Mouse (Mus musculus) frontal cortex, postnatal 10 days (tissue): ENCODE measurements around the gene Casq2.

Experiments
- DNase-seq, 2 experiments: peaks; one replicate each; pipeline ENCODE4 v3.0.0; 2022; ENCODE audit warnings: low spot score in 2 of 2, mixed read lengths in 1 of 2

The Casq2 gene

DNA sequence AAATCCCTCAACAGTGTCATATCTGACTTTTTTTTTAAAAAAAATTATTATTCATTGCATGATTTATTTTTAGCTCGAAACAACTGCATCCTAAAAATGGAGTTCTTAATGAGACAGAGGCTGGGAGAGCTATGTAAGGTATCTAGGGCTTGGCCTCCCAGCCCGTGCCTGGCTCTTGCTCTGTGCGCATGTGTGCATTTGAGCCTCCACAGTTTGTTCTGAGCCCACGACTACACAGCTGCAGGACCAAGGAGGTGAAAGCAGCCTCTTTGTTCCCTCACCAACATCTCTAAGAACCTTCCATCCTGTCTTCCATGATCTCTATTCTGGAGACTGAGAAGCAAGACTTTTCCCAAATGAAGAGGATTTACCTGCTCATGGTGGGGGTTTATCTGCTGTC is at the start of gene Casq2:
TSS of gene Casq2 (plus strand) at position 133 of the 400 bp plus-strand sequence.
- DNase-seq, result no peak

DNA sequence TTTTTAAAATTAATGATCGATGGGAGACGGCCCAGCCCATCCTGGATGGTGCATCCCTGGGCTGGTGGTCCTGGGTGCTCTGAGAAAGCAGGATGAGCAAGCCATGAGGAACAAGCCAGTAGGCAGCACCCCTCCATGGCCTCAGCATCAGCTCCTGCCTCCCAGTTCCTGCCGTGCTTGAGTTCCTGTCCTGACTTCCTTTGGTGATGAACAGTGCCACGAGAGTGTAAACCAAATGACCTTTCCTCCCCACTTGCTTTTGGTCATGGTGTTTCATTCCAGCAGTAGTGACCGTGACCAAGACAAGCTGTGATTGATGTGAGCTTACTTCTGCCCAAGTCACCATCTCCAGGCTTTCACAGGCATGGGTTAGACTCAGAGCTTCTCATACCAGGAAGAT is 48.4 kb upstream of the Casq2 start:
- no peak for DNase-seq

DNA sequence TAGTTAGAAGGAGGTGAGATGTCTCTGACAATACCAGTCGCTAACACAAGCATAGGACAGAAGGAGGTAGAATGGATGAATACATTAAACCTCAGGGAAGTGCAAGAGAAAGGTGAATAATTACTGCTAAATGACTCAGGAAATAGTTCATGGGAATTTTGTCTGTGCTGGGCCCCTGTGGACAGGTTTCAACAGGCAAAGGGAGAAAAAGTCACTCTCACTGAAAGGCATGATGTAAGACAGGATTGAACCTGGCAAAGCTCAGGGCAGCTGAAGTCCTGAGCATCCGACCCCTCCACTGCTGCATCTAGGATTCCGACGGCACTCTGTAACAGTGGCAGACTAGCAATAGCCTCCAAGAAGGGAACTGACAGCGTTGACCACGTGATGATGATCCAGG is 47.6 kb upstream of the Casq2 start:
- DNase-seq, result no peak

DNA sequence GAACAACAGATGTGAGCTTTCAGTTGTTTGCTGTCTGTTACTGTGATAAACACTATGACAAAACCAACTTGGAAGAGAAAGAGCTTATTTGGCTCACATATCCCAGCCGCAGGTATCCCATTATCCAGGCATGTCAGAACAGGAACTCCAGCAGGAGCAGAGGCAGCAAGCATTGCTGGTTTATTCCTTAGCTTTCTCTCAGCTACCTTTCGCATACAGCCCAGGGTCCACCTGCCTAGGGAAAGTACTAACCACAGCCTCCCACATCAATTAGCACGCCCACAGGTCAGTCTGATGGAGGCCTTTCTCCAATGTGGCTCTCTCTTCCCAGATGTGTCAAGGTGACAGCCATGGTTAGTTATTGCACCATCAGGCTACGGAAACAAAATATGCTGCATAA is 44.6 kb upstream of the Casq2 start:
- no peak for DNase-seq

DNA sequence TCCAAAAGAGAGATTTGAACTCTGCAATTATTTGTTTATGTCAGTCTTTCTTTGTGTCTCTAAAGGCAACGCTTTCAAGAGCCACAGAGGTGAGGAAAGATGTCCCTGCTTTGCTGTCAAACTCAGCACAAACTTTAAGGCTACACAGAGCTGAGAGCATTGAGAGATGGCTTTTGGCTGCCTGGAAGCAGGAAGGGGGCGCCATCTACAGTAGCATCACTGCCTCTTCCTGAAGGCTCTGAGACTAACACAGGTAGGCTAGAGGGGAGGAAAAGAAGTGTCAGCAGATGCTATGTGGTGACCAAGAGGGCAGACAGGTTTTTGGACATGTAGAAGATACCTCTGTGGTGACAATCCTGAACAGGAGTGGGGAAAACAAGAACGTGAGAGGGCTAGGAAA is 41.1 kb upstream of the Casq2 start:
- DNase-seq, result no peak

DNA sequence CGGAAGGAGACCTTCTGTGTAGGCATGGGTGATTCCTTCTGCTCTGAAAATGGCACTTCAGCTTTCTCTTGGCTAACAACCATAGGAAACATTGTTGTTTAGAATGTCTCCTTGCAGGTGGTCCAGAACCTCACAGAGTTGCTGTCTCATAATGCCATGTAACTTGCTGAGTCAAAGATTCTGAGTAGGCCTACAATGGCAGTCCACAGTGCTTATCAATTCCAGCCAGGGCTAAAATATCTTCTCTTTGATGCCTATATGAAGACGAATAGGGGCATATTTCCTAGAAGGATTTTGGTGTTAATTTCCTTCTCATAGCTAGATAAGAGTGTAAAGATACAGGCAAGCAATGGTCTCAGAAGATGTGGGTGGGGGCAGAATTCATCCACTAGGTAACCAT is 38.7 kb upstream of the Casq2 start:
- DNase-seq, result no peak

DNA sequence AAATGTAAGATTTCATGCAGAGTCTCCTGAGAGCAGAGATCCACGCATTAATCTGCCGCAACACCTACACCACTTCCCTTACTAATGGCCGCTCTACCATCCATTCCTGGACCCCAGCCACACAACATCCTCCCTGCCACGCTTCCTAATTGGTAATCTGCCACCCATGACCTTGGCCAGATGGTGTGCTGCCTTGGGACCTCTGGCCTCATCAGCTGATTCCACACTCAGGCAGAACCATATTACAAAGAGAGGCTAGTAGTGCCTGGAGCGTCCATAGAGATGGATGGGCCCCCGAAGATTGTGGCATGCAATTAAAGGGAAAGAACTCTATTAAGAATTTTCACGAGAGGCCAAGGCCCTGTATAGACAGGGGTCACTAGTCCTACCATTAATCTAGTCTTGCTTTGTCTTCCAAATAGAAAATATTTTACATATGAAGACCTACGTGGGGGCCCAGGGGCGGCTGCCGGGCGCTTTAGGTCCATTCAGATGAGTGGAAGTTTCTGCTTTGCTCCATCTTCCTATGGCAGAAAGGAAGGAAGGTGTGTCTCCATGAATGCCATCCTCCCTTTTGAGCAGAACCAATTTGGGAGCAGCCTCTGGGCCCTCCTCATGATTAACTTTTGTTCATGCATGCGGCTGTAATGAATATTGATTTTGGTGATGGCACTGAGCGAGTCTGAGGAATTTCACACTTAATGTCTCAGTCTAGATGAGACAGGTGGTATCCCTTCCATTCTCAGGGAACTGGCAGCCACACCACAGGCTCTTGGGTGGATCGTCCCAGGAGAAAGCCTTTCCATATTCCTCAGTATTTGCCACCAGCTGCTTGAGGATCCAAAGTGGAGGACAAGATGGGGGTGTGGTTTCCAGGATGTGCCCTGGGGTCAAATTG is 36.8 kb upstream of the Casq2 start:
- no peak for DNase-seq

DNA sequence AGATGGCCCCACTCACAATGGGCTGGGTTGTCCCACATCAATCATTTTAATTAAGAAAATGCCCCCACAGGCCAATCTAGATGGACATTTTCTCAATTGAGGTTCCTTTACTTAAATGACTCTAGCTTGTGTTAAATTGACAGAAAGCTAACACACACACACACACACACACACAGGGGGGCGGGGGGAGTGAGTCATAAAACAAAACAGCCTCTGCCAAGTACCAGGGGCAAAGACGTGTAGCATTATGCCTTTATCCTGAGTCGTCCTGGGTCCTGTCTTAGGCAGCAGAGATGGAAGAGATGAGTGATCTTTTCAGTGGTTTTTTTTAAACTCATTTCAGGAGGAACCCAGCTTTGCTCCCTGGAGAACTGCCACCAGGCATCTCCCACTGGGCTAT is 34.2 kb upstream of the Casq2 start:
- no peak for DNase-seq

DNA sequence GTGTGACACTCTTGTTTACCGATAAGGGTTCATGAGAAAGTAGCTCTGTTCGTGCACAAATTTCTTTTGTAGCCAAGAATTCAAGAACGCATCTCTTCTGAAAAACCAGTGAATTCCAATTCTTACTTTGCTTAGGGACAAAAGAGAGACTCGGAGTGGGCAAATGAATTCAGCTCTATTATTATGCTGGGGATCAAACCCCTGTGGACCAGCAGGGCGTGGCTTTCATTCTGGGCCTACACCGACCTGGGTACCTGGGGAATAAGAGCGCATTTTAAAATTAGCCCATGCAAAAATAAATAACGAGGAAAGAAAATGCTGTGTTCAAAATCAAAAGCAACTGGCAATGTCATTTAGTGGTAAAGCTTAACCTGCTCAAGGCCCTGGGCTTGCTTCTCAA is 32.9 kb upstream of the Casq2 start:
- DNase-seq, result no peak

DNA sequence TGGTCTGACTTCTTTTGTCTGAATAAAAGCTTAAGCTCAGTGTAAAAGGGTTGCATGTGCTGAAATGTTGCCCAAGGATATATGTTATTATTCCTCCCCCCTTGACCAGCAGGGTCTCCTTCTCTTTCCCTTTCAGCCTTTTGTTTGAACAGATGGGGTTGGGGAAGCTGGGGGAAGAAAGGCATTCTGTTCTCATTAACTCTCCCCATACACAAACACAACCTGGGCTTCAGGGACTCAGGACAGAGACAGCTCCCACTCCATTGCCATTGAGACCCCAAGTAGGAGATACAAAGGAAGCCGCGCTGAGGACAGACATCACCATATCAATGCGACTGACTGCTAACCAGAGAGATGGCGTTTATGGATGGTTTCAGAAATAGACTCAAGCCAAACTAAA is 30.3 kb upstream of the Casq2 start:
- DNase-seq, result no peak

DNA sequence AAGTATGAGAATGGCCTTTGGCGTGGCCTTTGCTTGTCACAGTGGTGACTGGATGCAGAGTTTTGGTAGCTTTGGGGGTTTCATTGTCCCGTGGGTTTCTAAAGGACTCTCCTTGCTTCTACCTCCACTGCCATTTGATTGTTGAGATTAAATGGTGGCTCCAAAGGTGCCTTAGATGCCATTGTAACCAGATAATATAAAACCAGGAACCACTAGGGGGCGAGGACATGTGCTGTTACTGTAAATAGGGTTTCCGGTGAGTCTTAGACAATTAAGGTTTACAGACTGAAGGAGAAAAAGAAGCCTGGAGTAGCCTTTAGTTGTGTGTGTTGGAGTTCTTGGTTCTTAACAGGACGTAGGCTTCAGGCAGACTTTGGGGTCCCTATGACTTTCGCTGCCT is 26.1 kb upstream of the Casq2 start:
- DNase-seq, result no peak

DNA sequence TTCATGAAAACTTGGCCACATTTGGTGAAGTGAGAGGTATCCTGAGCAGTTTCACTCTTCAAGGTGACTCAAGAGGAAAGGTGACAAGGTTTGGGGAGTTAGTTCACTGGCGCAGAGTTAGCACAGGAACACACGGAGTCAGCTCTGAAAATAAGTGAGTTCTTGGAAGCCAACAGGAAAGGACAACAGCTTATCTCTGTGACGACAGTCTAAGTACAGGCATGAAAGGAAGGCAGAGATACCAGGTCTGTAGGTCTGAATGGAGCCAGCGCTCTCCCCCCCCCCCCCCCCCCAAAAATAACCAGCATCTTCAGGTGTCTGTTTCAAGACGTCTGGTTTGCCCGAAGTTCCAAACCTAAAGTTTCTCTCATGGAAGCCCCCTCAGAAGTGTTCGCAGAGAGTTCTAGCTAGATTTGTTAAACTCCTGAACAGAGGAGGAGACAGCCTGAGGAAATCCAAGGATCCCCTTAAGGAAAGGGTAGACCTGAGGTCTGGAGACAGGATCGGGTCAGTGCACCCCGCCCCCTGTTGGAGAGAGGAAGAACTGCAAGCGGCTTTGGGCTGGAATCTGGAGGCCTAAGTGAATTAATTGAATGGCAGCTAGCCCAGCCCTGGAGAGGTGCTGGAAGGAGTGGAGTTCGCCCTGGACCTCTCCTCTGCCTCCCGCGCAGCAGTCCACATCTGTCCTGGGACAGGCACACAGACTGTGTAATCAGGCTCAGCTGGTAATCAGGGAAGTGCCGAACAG is 24.1 kb upstream of the Casq2 start:
- DNase-seq, result peak in 1 of 2 experiments; percentile 40

DNA sequence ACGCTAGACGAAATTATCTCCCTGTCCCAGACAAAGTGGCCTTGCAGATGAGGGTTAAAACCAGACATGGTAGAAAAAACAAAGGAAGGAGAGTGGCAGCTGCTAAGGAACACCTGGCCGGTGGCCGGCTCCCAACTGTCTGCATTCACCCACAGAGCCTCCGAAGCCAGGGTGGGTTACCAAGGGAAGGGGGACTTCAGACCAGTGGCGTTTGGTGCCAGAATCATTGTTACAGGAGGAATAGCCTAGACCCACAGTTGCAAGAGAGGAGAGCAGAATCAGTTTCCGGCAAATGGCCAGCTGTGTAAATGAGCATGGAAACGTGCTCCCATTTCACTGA is 23.6 kb upstream of the Casq2 start:
- no peak for DNase-seq

DNA sequence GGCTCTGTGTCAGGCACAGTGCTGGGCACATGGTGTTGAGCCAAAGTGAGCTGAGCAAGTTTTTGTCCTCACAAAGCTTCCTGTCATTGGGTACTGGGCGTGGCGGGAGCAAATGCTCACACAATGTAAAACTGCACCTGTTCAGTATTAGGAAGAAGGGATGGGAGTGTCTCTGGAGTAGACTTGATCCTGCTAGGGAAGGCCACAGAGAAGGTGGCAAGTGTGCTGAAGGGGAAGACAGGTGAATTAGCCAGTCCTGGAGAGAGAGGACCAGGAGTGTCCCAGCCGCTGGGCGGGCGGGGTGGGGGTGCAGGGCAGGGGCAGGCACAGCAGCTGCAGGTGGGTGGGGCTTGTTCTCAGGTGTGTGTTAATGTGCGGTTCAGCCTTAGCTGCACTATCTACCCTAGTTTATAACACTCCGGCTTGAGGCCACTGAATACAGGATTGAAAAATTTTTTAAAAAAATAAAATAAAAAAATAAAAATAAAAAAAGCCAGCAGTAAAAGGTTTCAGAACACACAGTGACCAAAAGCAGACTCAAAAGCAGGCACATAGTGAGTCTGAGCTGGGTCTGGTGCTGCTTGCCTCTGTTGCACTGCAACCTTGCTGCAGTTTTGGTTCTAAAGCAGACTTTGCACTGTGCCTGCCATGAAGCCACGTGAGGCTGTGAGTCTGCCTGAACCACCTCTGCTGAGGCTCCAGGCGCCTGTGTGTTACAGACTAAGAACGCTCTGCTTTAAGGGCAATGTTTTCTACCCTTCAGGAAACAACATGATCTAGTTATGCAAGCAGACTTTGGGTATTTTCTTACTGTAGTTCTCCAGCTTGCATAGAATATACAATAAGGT is 22.7 kb upstream of the Casq2 start:
- DNase-seq, result no peak

DNA sequence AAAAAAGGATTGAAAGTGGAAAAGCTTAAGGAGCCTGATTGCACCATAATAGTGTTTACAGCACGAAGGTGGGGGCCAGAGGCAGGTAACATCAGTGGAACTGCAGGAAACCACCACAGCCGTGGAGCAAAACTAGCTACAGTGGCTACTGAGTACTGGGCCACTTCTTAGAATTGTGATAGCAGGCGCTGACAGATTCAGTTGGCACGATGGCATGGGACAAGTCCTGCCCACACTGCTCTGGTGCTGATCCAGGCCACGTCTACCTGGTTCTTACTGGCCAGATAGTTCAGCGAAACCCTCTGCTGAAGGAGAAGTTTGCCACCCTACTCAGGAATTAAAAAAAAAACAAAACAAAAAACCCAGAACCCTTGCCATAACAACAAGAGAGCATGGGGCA is 21.6 kb upstream of the Casq2 start:
- DNase-seq, result no peak

DNA sequence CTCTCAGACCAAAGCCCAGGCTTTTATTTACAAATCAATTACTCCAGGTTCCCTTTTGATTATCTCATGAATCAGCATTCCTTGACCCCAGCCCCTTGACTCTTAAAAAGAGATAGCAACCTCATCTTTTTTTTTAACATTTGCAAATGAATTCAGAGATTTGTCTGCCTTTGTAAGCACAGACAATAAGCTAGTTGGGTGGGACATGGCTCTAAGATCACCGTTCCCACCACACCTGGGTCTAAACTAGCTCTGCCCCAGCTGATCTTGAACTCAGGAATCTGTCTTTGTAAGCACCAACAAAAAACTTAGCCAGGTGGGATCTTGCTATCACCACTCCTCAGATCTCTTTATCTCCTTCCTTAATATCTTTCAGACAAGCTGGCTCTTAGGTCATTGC is 18.9 kb upstream of the Casq2 start:
- no peak for DNase-seq

DNA sequence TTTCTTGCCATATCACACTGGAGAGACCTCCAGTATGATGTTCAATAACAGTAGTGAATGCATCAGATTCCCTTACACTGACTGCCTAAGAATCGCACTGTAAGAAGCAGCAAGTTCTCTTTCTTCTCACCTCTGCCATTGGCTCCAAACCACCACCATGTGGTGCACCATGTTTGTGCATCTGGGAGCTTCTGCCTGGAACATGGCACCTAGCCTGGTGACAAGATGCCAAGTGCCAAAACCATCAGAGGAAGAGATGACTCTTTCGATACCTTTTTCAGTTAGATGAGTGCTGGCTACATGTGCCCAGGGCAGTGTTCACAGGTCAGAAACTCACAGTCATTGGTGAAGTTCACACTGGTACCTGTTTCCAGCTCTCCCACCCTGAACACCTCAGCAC is 18.4 kb upstream of the Casq2 start:
- no peak for DNase-seq

DNA sequence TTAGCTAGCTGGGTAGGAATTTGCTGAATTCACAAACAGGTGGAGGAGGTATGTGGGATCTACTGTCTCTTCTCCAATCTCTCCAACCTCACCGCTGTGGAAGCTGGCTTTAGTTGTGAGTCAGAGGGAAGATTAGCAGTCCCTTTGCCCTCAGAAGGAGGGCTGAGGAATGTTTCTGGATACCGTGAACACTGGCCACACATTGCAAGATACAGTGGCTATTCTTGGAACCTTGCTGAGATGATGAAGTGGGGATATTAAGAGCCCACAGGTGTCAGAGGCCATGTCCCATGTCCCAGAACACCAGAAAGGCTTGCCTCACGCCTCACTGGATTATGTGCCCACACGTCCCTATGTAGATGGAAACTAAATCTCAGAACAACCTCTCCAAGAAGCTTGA is 17.0 kb upstream of the Casq2 start:
- DNase-seq, result no peak

DNA sequence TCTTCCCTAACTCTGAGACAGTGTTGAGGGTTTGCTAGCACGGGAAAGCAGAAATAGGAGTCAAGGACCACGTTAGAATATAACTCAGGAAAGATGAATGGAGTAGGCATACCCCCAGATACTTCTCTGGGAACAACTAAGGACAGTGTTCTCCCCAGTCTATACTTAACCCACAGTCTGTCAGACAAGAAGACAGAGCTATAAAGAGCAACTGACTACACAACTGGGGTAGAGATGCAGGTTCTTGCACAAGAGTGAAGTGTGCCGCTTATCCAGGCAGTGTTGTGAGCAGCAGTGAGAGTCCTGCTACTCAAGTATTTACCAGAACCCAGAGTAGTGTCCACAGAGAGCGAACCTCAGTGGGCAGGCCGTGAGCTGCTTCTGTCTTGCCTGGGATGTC is 16.5 kb upstream of the Casq2 start:
- no peak for DNase-seq

DNA sequence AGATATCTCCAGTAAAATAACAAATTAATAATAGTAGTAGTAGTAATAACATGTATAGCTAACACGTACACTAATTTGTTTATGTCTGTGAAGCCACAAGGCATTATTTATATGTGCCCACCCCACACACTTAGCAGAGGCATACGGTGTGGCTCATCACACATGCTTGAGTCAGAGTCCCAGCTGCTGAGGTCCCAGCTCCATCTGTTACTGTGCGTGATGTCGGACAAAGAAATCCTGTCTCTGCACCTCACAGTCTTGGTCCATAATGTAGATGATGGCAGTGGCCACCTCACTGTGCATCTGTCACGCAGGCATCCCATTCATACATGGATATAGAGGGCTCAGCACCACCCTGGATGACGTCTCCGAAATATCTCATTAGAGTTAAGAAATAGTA is 15.9 kb upstream of the Casq2 start:
- no peak for DNase-seq

DNA sequence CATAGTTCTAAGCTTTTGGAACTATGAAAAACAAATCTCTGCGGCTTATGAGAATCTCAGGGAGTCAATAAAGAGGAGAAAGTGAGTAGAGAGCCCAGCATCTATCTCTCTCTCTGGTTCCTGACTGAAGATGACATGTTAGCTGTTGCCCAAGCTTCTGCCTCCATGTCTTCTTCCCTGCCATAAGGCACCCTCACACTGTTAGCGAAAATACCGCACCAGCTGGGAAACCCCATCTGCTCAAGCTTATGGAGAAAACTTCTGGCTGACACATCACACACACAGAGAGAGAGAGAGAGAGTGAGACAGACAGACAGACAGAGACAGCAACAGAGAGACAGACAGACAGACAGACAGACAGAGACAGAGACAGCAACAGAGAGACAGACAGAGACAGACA is 15.2 kb upstream of the Casq2 start:
- DNase-seq, result peak; percentile 37 to 41

DNA sequence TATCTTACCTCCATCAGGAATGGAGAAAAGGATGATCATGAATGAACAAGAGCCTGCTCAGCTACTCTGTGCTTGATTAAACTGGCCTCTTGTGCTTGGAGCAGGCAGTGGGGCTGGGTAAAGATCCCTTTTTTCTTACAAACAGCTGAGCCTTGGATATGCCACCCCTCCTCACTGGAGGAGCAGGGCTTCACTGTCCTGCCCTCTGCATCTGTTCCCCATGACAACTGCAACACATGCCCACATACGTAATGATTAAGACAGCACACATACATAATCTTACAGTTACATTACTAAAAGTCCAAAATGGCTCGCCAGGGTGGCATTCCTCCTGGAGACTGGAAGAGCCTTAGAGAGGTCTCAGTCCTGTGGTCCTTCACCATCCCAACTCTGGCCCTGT is 6.8 kb upstream of the Casq2 start:
- DNase-seq, result no peak
